Mouse (Mus musculus): ENCODE measurements around the gene Olfr816.
"Not testable (repeated sequence)": the region's sequence is repeated elsewhere in the genome, so short reads cannot be mapped to it uniquely, and the experiment has no call there.

Gene Olfr816

GRCm38 (mm10) chr10:129915497-129915896 lies at the start of gene Olfr816:
Gene Olfr816, minus strand, starts transcription at chr10:129915597.
- TF ChIP-seq NANOG (IDR thresholded peaks at IDR 0.05; ENCODE audit: borderline replicate concordance, low read length) = no peak
- no peak for TF ChIP-seq CTCF (conservative IDR thresholded peaks at IDR 0.05; ENCODE audit: low read length)
- no peak for TF ChIP-seq POU5F1 (IDR thresholded peaks at IDR 0.05; ENCODE audit: borderline replicate concordance, low read length)
- H3K9me3 ChIP-seq (ENCODE audit: low read length) = peaks cover 2% of the 10 kb centered on the region; the same call in 1 of the 2 replicates

DNA sequence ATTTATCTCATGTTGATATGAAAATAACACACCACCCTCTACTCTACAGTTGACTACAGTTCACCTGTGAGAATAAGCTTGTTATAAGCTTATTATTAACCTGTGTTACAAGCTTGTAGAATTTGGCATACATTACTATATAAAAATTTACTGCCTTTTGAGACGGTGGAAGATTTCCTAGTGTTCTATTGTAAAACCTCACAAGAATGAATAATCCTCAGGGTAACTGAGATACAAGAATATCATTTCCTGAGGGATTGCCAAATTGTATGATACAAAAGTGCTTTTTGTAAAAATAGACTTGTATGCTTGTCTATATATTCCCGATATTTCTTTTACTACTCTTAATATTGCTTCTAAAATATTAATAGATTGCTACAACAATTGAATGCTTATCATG lies 33.6 kb upstream of the Olfr816 start, which contains the start of gene Olfr818:
Gene Olfr818 (minus strand): TSS at position 101 of the 400 bp plus-strand sequence.
- TF ChIP-seq POU5F1 (IDR thresholded peaks at IDR 0.05; ENCODE audit: borderline replicate concordance, low read length) (no peak), CTCF (conservative IDR thresholded peaks at IDR 0.05; ENCODE audit: low read length) (no peak), NANOG (IDR thresholded peaks at IDR 0.05; ENCODE audit: borderline replicate concordance, low read length) (no peak)

More at GRCm38 (mm10) chr10:129915497-129915896, at the start of gene Olfr816:
- no peak within 1 kb of the TSS for H3K4me3 ChIP-seq (replicated peaks; ENCODE audit: low read length)
- no peaks in the 10 kb centered on the region for H3K4me1 ChIP-seq (replicated peaks; ENCODE audit: low read depth, low read length)
- H3K27me3 ChIP-seq (ENCODE audit: insufficient read depth, low read length) = no peaks in the 10 kb centered on the region
- H3K36me3 ChIP-seq (ENCODE audit: insufficient read depth, low read length) = no peaks in the 10 kb centered on the region

GRCm38 (mm10) chr10:129905767-129906166 lies 9.6 kb downstream of the Olfr816 start, which contains the start of gene Olfr815:
Gene Olfr815, minus strand, starts transcription at chr10:129905867.
- not testable (repeated sequence) for H3K9me3 ChIP-seq (ENCODE audit: low read length); H3K36me3 ChIP-seq (ENCODE audit: insufficient read depth, low read length); H3K4me3 ChIP-seq (replicated peaks; ENCODE audit: low read length); H3K27me3 ChIP-seq (ENCODE audit: insufficient read depth, low read length); H3K4me1 ChIP-seq (replicated peaks; ENCODE audit: low read depth, low read length)

More for the DNA sequence above, 33.6 kb upstream of the Olfr816 start, which contains the start of gene Olfr818:
- Histone ChIP-seq H3K27me3 (ENCODE audit: insufficient read depth, low read length) (no peaks in the 10 kb centered on the region), H3K4me3 (replicated peaks; ENCODE audit: low read length) (no peak within 1 kb of the TSS), H3K36me3 (ENCODE audit: insufficient read depth, low read length) (no peaks in the 10 kb centered on the region), H3K9me3 (ENCODE audit: low read length) (no peaks in the 10 kb centered on the region), H3K4me1 (replicated peaks; ENCODE audit: low read depth, low read length) (no peaks in the 10 kb centered on the region)

DNA sequence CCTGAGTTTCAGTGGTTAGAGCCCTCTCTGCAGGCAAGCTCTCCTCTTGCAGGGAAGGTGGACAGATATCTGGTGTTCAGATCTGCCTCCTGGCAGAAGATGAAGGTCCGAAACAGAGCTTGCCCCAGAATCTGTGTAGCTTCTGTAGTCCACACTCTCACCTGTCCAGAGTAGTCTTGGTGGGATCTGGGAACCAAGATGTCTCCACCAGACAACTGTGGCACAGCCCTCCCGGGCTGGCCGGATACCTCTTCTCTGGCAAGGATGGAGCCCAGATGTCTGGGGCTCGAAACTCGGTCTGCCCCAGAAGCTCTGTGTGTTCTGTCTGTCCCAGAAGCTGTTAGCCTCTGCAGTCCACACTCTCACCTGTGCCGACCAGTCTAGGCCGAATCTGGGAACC lies 29.5 kb downstream of the Olfr816 start:
- Histone ChIP-seq H3K36me3 (ENCODE audit: insufficient read depth, low read length) (no peaks in the 10 kb centered on the region), H3K4me3 (replicated peaks; ENCODE audit: low read length) (no peak overlapping the region), H3K27me3 (ENCODE audit: insufficient read depth, low read length) (no peaks in the 10 kb centered on the region), H3K9me3 (ENCODE audit: low read length) (peaks cover 21% of the 10 kb centered on the region), H3K4me1 (replicated peaks; ENCODE audit: low read depth, low read length) (no peaks in the 10 kb centered on the region)
- no peak for TF ChIP-seq NANOG (IDR thresholded peaks at IDR 0.05; ENCODE audit: borderline replicate concordance, low read length)
- TF ChIP-seq CTCF (conservative IDR thresholded peaks at IDR 0.05; ENCODE audit: low read length) = no peak
- no peak for TF ChIP-seq POU5F1 (IDR thresholded peaks at IDR 0.05; ENCODE audit: borderline replicate concordance, low read length)

DNA sequence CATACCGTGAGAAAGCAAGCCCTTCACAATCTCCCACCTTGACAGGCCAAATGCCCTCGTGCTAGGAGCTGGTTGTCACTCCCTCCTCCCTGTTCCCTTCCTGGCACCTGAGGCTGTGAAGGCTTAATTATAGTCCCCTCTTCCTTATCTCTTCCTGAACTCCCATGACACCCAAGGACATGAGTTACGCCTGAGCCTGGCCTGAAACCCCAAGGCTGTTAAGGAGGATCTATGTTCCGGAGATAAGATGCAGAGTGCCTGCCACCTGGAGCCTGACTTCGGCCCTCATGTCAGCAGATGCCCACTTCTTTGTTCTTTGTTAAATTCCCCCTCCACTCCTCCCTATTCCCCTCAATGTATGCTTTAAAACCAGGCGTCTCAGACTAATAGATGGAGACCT lies 29.9 kb downstream of the Olfr816 start:
- not testable (repeated sequence) for H3K4me1 ChIP-seq (replicated peaks; ENCODE audit: low read depth, low read length); H3K4me3 ChIP-seq (replicated peaks; ENCODE audit: low read length); H3K27me3 ChIP-seq (ENCODE audit: insufficient read depth, low read length); H3K36me3 ChIP-seq (ENCODE audit: insufficient read depth, low read length)
- H3K9me3 ChIP-seq (ENCODE audit: low read length) = peaks cover 21% of the 10 kb centered on the region

DNA sequence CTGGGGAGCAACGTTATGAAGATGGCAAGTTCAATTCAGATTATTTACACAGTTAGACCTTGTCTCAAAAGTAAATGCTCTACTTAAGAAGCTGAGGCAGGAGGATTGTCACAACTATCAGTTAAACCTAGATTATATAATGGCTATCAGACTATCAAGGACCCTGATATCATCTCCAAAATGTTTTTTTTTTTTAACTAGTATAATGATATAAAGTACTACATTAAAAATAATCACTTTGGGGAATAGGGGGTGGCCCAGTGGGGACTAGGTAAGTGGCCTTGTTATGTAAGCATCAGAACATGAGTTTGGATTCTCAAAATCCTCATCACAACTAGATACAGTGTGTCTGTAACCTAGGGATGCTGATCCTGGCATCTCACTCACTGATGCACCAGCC lies 35.6 kb downstream of the Olfr816 start, which contains the start of gene Olfr814:
Gene Olfr814 (minus strand): TSS at position 101 of the 400 bp plus-strand sequence.
- H3K4me3 ChIP-seq (replicated peaks; ENCODE audit: low read length); H3K9me3 ChIP-seq (ENCODE audit: low read length); H3K27me3 ChIP-seq (ENCODE audit: insufficient read depth, low read length); H3K4me1 ChIP-seq (replicated peaks; ENCODE audit: low read depth, low read length); H3K36me3 ChIP-seq (ENCODE audit: insufficient read depth, low read length): not testable (repeated sequence)

All from E14TG2a.4 (cell line).